Mouse (Mus musculus): ENCODE data around the gene Cpeb3.
"Not testable (repeated sequence)": the region's sequence is repeated elsewhere in the genome, so short reads cannot be mapped to it uniquely, and the experiment has no call there.

The Cpeb3 gene

DNA sequence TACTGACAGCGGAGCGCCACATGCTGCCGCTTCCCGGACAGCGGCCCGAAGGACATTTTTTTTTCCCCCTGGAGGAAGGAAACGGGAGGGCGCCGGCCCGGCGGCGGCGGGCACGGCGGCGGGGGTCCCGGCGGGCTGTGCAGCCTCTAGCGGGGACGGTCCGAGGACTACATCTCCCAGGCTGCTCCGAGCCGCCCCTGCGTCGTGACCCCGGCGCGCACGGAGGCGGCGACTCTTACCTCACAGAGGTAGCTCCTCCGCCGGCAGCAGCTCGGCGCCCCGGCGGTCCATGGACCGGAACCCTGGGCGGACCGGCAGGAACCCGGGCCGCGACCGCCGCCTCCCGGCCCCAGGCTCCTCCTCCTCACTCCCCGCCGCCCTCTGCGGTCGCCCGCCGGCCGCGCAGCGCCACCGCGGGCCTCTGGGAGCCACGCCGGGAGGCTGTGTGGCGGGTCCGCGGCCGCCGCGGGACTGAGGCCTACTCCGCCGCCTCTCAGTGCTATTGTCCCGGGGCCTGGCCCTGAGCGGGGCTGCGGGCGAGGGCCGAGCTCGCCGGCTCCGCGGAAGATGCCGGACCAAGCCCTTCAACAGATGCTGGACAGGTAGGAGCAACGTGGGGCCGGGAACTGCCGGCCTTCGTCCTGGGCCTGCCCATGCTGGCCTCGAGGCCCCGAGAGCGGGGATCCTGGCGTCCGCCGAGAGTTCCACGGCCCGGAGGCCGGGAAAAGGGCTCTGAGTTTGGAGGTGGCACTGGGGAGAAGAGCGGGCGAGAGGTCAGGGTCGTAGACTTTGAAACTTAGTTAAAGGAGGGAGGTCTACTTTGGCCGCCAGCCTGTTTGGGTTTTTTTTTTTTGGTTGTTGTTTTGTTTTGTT lies 862 bp downstream of the Cpeb3 start, which contains the start of gene March5:
March5 (plus strand) TSS at position 241 of the 873 bp plus-strand sequence.
- peak; percentile 84 to 89 for DNase-seq (ENCODE audit: low spot score in 2 of 2)

DNA sequence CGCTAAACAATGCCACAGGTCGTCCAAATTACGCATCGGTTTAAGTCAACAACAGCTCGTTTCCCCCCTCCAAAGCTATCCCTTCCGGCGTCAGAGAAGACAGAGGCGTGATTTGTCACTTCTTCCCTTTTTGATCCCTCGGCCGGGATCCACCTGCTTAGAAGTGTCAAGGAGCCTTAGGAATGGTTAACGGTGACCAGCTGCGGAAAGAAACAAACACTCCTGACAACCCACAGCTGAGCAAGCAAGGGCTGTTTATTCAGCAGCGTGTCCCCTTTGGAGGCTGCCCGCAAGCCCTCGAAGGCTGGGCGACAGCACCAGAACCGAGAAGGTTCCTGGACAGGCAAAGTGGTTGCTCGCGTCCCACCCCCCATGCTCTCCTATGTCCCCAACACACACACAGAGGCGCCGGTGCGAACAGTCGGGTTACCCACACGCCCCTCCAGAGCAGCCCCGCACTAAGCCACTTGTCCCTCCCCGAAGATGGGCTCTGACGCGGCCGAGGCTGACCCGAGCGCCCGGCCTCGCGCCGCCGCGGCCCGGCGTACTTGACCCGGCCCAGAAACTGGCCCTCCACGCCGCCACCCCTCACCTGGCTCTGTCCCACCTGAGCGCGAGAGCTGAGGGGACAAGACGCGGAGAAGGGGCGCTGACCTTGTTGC lies 1.6 kb downstream of the Cpeb3 start:
- peak; percentile 21 to 54 for DNase-seq (ENCODE audit: low spot score in 2 of 2)

DNA sequence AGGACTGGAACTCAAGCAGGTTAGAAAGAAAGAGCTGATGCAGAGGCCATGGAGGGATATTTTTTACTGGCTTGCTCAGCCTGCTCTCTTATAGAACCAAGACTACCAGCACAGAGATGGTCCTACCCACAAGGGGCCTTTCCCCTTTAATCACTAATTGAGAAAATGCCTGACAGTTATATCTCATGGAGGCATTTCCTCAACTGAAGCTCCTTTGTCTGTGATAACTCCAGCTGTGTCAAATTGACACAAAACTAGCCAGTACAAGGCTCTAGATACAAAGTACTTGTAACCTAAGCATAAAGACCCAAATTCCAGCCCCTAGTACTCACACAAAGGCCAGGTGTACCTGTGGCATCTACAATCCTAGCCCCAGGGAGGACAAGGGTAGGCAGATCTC lies 3.2 kb downstream of the Cpeb3 start:
- DNase-seq (ENCODE audit: low spot score in 2 of 2): not testable (repeated sequence)

DNA sequence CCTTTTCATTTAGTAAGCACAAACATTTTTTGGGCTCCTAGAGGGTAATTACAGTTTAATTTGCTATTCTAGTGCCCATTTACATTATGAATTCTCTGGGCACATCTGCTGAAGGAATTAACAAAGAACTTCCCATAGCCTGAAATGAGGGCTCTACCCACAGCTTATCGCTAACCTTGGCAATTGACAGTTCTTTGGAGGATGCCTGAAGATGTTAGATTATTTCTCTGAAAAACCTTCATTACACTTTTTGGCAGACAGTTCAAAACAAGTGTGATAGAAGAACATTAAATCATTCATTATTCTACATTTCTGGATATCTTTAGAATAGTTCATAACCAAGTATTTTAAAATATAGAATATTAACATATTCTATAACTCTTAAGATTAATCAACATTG lies 5.0 kb downstream of the Cpeb3 start:
- no peak for DNase-seq (ENCODE audit: low spot score in 2 of 2)

DNA sequence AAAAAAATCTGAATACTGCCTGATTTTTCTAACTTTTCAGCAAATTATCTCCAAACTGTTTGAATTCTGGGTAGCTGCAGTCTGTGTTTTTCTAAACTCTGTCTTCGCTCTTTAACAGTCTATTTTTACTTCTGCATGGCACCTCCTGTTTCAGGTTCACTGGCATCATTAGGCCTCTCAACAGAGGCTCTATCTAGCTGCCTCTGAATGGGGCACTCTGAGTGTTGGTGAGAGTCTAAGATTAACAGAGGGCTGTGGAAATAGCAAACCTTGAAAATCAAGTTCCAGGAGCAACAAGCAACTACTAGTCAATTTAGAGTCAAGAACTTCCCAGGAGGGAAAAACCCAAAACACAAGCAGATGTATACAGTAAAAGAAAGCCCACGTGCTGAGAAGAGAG lies 8.5 kb downstream of the Cpeb3 start:
- DNase-seq (ENCODE audit: low spot score in 2 of 2): no peak

DNA sequence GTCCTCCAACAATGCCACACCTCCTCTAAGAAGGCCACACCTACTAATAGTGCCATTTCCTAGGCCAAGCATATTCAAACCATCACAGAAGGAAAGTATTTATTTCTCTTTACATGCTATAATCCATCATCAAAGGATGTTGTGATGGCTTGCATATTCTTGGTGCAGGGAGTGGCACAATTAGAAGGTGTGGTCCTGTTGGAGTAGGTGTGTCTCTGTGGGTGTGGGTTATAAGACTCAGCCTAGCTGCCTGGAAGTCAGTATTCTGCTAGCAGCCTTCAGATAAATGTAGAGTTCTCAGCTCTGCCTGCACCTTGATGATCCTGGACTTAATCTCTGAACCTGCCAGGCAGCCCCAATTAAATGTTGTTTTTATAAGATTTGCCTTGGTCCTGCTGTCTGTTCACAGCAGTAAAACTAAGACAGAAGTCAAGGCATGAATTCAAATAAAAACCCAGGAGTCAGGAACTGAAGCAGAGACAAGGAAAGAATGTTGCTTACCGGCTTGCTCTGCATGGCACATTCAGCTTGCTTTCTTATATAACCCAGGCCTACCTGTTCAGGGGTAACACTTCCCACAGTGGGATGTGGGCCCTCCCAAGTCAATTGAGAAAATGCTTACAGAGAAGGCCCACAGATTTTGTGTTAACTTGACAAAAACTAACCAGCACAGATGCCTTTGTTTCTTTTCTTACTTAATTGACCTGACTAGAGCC lies 10.1 kb downstream of the Cpeb3 start:
- DNase-seq (ENCODE audit: low spot score in 2 of 2): no peak

DNA sequence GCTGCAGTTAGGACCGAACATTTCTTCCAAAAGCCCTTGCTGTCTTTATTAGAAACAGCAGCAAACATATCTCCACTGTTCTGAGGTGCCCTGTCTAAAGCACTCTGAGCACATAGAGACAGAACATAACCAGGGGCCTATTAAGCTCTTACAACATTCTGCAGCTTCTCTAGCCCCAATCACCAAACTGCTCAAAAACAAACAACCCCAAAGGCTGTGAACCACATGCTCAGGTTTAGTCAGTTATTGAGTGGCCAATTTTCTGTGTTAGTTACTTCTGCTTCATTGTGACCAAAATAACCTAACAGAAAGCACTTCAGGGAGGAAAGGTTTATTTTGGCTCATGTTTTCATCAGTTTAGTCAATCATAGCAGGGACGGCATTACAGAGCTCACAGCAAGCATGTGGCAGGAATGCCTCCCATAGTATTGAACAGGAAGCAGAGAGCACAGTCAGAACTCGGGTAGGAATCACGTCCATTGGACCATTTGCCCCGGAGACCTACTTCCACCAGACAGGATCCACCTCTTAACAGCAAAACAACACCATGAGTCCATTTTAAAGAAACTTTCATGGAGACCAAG lies 15.8 kb downstream of the Cpeb3 start:
- DNase-seq (ENCODE audit: low spot score in 2 of 2): no peak

DNA sequence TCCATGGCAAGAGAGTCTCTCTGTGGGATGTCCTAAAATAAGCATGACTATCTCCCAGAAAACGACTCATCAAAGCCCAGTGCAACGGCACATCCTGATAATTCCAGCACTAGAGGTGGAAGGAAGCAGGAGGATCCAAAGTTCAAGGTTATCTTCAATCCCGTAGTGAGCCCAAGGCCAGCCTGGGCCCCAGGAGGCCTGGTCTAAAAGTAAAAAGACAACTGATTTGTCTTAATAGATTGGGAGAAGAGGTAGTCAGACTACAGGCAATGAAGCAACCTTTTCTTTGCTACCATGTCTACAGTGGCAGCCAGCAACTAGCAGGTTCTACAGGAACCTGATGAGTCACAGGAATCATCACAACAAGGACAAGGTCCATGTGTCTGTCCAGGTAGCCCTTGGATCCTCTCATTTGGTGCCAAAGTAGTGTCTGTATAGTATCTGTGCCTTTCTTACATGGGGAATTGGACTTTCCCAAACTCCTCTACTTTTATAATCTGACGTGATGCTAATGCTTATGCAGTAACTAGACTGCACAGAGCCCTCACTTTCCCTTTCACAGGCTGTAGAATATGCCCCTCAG lies 19.9 kb downstream of the Cpeb3 start:
- DNase-seq (ENCODE audit: low spot score in 2 of 2): no peak

DNA sequence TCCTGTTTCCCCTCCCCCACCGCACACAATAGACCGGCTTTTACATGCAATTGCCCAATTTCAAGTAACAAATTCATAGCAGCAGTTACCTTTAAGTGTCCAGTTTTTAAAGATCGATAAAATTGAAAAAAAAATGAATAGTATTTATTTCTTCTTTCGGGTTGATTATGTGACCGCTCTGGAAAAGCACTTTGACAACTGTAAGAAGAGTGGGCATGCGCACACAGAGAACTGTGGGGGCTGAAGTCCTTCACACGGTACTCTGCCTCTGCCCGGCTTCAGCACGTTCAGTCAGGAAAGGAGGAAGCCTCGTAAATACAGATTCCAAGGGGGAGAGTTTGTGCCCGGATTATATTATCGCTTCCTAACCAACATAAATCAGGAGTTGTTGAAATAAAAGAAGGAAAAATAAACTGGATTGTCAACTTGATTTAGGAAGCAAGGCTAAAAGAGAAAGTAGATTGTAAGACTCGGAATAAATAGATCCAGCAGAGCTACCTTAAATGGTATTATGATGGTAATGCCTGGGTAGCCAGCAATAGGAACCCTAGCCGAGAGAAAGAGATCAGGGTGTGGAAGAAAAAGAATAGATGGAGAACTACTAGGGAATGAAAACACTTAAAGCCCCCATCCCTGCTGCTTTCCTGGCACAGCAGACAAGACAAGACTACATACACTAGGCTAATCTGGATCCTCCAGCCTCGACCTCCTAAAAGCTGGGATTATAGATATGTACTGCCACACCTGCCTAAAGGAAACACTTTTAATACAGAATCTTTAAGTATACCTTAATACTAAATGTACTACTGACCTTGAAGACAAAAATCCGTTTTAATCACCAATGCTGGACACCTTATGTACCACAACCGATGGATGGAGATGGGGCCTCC lies 30.3 kb downstream of the Cpeb3 start:
- DNase-seq (ENCODE audit: low spot score in 2 of 2): peak; percentile 47 to 56

DNA sequence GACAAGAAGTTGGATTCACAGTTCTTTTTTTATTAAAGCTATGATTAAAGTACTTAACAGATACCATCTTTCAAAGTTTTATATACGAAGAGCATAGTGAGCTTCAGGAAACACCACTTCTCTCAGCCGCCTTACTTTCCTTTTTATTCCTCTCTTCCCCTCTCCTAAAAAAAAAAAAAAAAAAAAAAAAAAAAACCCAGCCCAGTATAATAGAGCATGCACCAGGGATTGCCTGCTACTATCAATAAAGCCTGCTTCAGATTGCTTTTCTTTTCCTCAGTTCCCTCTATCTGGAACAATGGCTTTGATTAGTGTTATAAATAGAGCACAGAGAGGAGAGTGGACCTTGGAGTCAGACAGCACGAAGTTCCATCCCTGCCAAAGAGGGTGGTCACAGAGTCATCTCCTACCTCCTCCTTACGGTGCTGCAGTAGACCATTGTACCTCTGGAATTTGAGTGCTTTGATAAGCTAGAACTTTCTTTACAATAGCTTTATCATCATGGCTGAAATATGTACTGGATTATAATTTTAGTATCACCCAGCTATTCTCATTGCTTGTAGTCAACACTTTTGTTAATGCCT lies 31.4 kb downstream of the Cpeb3 start:
- DNase-seq (ENCODE audit: low spot score in 2 of 2): no peak

DNA sequence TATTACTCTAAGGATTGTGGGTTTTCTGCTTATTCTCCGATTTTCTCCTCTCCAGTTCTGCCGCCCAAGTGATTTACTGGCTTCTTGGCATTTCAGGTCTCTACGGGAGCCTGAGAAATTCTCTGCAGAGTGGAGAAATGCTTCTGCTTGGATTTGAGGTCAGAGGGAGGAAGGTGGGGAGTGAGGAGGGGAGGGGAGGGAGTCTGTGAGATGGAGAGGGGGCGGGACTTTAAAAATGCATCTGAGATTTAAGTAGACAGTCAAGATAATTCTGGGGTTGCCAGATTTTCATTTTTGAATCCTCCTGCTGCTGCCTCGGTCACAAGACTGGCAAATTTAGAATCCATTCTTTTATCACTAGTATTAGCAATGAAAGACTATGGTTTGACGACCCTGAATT lies 32.5 kb downstream of the Cpeb3 start:
- peak; percentile 16 to 22 for DNase-seq (ENCODE audit: low spot score in 2 of 2)

DNA sequence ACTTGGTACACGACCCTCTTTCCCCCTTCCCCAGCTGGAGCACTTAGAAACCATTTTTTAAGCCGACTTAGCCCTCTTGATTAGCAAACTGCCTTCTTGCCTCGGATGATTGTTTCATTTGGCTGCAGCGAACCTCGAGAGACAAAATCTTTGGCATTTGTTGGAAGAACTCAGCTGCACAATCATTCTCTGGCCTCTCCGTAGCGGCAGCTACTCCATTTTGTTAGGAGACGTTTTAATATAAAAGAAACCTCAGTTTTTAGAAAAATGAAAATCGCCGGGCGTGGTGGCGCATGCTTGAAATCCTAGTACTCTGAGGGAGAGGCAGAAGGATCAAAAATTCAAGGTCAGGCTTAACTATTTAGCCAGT lies 33.0 kb downstream of the Cpeb3 start:
- no peak for DNase-seq (ENCODE audit: low spot score in 2 of 2)

DNA sequence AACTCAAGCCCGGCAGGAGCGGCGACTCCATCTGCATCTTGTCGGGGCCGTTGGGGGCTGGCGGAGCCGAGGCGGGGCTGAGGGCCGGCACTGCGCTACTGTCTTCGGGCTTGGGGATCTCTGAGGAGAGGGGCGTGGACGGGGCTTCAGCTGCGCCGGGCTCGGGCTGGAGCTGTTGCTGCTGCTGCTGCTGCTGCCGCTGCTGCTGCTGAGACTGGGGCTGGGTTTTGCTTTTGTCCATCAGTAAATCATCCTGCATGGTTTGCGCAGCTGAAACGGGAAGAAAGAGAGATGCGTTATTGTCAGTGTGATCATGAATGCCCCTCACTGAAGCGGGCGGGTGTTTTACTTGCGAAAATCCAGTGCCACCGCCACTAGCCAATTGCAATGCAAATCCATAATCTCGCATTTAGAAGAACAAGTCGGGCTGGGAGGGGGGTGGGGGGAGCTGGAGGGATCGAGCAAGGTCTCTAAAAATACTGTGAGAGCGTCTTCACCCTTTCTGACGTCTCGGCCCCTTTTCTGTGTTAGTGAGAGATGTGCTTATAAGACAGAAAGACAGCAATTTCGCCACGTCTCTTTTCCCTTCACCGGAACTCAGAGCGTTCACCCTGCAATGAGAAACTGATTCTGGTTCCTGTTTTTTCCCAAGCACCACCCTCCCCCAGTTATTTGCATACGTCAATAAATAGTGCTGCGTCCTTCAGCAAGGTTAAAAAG lies 33.5 kb downstream of the Cpeb3 start:
- DNase-seq (ENCODE audit: low spot score in 2 of 2): peak; percentile 43 to 63

DNA sequence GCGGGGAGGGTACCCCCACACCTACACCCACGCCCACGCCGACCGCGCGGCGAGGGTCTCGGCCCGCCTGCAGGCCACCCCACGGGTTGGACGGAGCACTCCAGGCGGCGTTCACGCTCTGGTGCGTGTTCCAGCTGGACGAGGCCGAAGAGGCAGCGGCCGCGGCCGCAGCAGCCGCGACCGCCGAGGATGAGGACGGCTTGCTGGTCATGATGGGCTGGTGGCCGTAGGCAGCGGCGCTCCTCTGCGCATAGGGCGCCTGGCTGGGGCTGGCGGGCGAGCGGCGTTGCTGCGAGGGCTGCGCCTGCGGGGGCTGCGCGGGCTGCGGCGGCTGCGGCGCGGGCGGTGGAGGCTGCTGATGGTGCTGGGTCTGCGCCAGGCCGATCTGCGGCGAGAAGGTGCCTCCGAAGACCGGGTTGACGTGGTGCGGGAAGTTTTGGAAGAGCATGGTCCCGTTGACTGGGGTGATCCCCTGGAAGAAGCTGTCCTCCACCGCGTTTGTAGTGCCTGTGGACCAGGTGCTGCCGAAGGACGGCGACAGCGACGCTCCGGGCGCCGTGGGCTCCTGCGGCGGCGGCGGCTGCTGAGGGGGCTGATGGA lies 34.2 kb downstream of the Cpeb3 start:
- DNase-seq (ENCODE audit: low spot score in 2 of 2): peak; percentile 16 to 51

DNA sequence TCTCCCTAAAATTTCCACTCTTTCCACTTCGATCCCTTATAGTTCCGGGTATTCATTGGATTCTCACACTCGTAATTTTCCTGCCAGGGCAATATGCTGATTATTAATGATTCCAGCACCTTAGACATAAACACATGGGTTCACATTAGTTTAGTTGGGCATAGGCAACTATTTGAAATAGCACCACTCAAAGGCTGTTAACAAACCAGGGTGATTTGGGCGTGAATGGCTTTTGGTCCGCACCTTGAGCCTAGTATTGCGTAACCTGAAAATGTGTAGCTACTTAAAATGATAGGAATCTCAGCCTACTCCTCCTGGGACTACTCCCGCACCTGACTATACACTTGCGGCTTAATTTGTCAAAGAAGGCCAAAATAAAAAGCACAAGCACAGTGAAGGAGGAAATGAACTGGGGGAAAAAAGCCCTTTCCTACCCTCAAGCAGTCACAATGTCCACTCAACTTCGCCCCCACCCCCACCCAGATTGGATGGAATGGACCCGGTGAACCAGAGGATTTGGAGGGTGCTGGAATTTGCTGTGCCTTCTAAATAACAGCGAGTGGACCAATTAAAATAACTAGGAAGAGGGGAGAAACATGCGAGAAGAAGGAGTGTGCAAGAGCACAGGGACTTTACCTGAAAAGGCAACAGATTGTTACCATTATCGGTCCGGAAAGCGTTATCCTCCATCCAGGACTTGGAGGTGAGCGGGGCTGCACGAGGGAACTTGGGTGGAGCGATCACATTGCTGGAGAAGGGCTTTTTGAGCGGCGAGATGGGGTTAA lies 34.9 kb downstream of the Cpeb3 start:
- no peak for DNase-seq (ENCODE audit: low spot score in 2 of 2)

DNA sequence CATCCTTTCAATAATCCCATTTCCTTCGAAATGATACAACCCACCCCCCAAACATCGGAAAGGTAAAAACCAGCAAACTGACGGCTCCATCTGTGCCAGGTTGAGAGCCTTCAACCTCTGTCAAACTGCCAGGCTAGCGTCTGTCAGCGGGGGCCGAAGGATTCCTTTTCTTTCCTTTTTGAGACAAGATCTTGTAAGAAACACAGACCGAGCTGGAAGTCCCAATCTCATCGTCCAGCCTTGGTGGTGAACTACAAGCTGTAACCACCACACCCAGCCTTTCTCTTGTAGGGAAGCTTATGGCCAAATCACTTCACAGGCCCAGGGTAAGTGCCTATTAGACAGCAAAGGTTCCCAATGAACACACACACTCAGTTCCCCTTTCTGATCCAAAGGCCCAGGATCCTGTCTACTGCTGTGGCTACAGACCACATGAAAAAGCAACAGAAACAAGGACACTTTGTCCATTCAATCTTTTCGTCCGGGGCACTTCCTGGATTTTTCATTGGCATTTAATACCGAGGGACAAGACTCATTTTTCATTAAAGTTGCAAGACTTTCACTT lies 35.8 kb downstream of the Cpeb3 start:
- no peak for DNase-seq (ENCODE audit: low spot score in 2 of 2)

DNA sequence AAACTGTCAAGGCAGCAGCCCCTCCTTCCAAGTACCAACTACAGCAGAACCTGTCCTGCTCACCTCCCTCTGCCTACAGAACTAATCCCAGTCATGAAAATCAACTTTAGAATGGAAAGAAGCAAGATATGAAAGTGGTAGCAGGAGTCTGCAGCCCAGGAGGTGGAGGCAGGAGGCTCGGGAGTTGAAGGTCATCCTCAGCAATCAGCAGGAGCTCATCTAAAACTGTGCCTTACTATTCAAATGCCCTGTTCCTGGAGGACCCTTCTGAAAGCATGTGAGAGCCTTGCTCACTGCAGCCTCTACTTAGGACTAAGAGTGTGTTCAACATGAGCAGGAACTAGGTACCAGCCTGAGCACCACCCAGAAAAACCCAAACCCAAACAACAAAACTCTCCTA lies 36.3 kb downstream of the Cpeb3 start:
- DNase-seq (ENCODE audit: low spot score in 2 of 2): no peak

DNA sequence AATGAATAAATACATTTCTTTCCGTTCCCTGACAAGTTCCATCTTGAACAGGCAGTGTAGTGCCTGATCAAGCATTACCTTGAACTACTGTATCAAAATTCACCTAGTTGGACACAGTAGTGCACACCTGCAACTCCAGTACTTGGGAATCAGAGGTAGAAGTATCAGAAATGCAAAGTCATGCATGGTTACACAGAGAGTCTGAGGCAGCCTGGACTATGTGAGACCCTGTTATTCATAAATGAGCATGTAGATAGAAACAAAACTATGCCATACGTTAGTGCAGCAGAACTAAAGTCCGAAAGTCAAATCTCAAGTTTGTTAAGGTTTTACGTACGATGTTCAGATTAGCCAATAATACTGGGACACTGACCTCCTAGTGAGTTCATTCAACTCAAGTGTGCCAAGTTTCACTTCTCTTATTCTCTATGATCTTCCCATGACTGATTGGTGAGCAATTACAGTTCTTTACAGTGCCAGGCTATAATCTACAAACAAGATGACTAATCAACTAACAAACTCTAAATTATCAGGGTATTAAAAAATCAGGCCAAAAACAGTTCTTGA lies 51.5 kb downstream of the Cpeb3 start:
- DNase-seq (ENCODE audit: low spot score in 2 of 2): no peak

Measured in frontal cortex, postnatal 10 days (tissue).